Mouse (Mus musculus): ENCODE data around the gene Zc3h13.

- TF ChIP-seq CTCF (IDR thresholded peaks at IDR 0.05; ENCODE audit: borderline replicate concordance, insufficient read depth, low read length): no peak
- no peak for TF ChIP-seq POLR2A (IDR thresholded peaks at IDR 0.05; ENCODE audit: low read depth, low read length)
Measured at GRCm38 (mm10) chr14:75242087-75242486, 42.1 kb upstream of the Zc3h13 start, which contains the start of gene Cpb2.
